Mouse (Mus musculus): ENCODE data around the gene Trf. TPM values are rescaled to one million over a fixed set of nuclear protein-coding genes. Genes with fewer than 3 reads are reported as not detected.

Trf gene
- polyA plus RNA-seq, 1 experiment from 2014 or later, result 23.5 TPM

DNA sequence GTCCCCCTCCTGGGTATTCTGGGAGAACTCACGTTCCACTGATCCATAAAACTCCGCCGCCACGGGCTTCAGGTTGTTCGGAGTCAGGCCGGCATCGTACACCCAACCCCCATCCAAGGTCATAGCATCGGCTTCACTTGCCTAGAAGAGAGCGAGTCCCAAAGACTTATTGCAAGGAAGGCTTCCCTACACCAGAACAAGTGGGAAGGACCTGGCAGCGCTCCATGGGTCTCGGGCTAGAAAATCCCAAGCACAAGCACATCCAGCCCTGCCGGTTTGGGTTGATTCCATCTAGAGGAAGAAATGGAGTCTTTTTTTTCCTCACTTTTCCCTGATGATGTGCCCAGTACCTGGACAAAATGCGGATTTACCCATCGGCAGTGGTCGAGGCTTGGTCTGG lies 3.4 kb downstream of the Trf start:
- ATAC-seq (replicated peaks; ENCODE audit: low FRiP score, low read depth), result no peak
- H3K9ac ChIP-seq (ENCODE audit: low read depth, low read length), result no peak overlapping the region

DNA sequence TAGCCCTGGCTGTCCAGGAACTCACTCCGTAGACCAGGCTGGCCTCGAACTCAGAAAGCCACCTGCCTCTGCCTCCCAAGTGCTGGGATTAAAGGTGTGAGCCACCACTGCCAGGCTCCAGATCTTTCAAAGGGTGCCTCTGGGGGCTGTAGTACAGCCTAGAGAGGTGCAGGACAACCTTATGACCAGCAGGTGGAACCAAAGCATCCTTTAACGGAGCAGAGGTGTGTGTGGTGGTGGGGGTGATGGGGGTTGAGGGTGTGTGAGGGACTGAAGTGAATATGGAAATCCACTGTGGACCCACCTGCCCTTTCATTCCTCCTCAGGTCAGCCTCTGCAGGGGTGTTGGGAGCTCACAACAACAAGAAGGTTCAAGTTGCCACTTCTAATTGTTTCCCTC lies 4.8 kb downstream of the Trf start:
- H3K9ac ChIP-seq (ENCODE audit: low read depth, low read length), result no peak overlapping the region
- DNase-seq (ENCODE audit: low spot score) (peak; percentile 25), ATAC-seq (replicated peaks; ENCODE audit: low FRiP score, low read depth) (0 out of 2 replicates have a peak, but pooled peaks have one; percentile 31)
- peak; percentile 70 for TF ChIP-seq CTCF (IDR thresholded peaks at IDR 0.05; ENCODE audit: low read depth)
- H3K27me3 ChIP-seq (ENCODE audit: insufficient read depth, low read length), result no peaks in the 10 kb centered on the region
- no peak overlapping the region for H3K27ac ChIP-seq
- H3K36me3 ChIP-seq (ENCODE audit: insufficient read depth, low read length), result no peaks in the 10 kb centered on the region
- no peaks in the 10 kb centered on the region for H3K9me3 ChIP-seq (replicated peaks; ENCODE audit: low read length)
- no peaks in the 10 kb centered on the region for H3K4me1 ChIP-seq (replicated peaks; ENCODE audit: insufficient read depth, low read length)
- no peak overlapping the region for H3K4me2 ChIP-seq (ENCODE audit: low read length)
- whole genome bisulfite sequencing, result 72% methylated on average over 3 of the region's 3 CpGs
- no peak overlapping the region for H3K4me3 ChIP-seq (replicated peaks; ENCODE audit: low read depth, low read length)

More for the DNA sequence above, 3.4 kb downstream of the Trf start:
- Histone ChIP-seq H3K27ac (no peak overlapping the region), H3K4me3 (replicated peaks; ENCODE audit: low read depth, low read length) (no peak overlapping the region), H3K9me3 (replicated peaks; ENCODE audit: low read length) (no peaks in the 10 kb centered on the region), H3K36me3 (ENCODE audit: insufficient read depth, low read length) (no peaks in the 10 kb centered on the region), H3K4me1 (replicated peaks; ENCODE audit: insufficient read depth, low read length) (no peaks in the 10 kb centered on the region), H3K27me3 (ENCODE audit: insufficient read depth, low read length) (no peaks in the 10 kb centered on the region), H3K4me2 (ENCODE audit: low read length) (no peak overlapping the region)
- no peak for DNase-seq (ENCODE audit: low spot score)
- WGBS, result 80% methylated on average over 15 of the region's 15 CpGs
- TF ChIP-seq CTCF (IDR thresholded peaks at IDR 0.05; ENCODE audit: low read depth), result no peak

GRCm38 (mm10) chr9:103224721-103225120 lies 5.5 kb downstream of the Trf start:
- Histone ChIP-seq H3K4me3 (replicated peaks; ENCODE audit: low read depth, low read length) (no peak overlapping the region), H3K4me2 (ENCODE audit: low read length) (no peak overlapping the region), H3K4me1 (replicated peaks; ENCODE audit: insufficient read depth, low read length) (no peaks in the 10 kb centered on the region), H3K9me3 (replicated peaks; ENCODE audit: low read length) (no peaks in the 10 kb centered on the region), H3K27ac (no peak overlapping the region), H3K9ac (ENCODE audit: low read depth, low read length) (no peak overlapping the region), H3K36me3 (ENCODE audit: insufficient read depth, low read length) (no peaks in the 10 kb centered on the region), H3K27me3 (ENCODE audit: insufficient read depth, low read length) (no peaks in the 10 kb centered on the region)
- no peak for ATAC-seq (replicated peaks; ENCODE audit: low FRiP score, low read depth)
- no peak for TF ChIP-seq CTCF (IDR thresholded peaks at IDR 0.05; ENCODE audit: low read depth)
- WGBS, result 96% methylated on average over 7 of the region's 7 CpGs
- DNase-seq (ENCODE audit: low spot score), result no peak

DNA sequence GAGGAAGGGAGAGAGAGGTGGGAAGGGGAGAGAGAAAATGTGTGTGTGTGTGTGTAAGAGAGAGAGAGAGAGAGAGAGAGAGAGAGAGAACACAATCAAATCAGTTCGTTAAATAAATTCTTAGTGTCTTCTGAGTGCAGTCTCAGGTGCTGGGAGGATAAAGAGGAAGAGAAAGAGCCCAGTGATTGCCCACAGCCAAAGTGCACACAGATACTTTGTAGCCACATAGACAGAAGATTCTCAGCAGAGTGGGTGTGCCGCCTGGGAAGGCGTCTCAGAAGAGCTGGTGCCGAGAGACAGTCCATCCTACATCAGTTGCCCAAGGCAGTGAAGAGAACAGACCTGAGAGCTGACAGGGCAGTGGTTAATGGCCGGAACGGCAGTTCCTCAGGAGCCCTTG lies 16.0 kb downstream of the Trf start:
- 55% methylated on average over 6 of the region's 6 CpGs for WGBS
- H3K4me1 ChIP-seq (replicated peaks; ENCODE audit: insufficient read depth, low read length), result no peaks in the 10 kb centered on the region
- DNase-seq (ENCODE audit: low spot score) (no peak), ATAC-seq (replicated peaks; ENCODE audit: low FRiP score, low read depth) (no peak)
- no peak overlapping the region for H3K9ac ChIP-seq (ENCODE audit: low read depth, low read length)
- H3K27me3 ChIP-seq (ENCODE audit: insufficient read depth, low read length), result no peaks in the 10 kb centered on the region
- H3K4me3 ChIP-seq (replicated peaks; ENCODE audit: low read depth, low read length), result no peak overlapping the region
- no peaks in the 10 kb centered on the region for H3K9me3 ChIP-seq (replicated peaks; ENCODE audit: low read length)
- no peak for TF ChIP-seq CTCF (IDR thresholded peaks at IDR 0.05; ENCODE audit: low read depth)
- H3K27ac ChIP-seq, result no peak overlapping the region
- no peaks in the 10 kb centered on the region for H3K36me3 ChIP-seq (ENCODE audit: insufficient read depth, low read length)
- no peak overlapping the region for H3K4me2 ChIP-seq (ENCODE audit: low read length)

GRCm38 (mm10) chr9:103213631-103214030 lies 16.6 kb downstream of the Trf start:
- no peaks in the 10 kb centered on the region for H3K9me3 ChIP-seq (replicated peaks; ENCODE audit: low read length)
- H3K27me3 ChIP-seq (ENCODE audit: insufficient read depth, low read length), result no peaks in the 10 kb centered on the region
- H3K4me2 ChIP-seq (ENCODE audit: low read length), result no peak overlapping the region
- no peak for TF ChIP-seq CTCF (IDR thresholded peaks at IDR 0.05; ENCODE audit: low read depth)
- H3K4me3 ChIP-seq (replicated peaks; ENCODE audit: low read depth, low read length), result no peak overlapping the region
- no peaks in the 10 kb centered on the region for H3K36me3 ChIP-seq (ENCODE audit: insufficient read depth, low read length)
- 67% methylated on average over 2 of the region's 2 CpGs for WGBS
- no peak overlapping the region for H3K9ac ChIP-seq (ENCODE audit: low read depth, low read length)
- no peak for ATAC-seq (replicated peaks; ENCODE audit: low FRiP score, low read depth)
- no peaks in the 10 kb centered on the region for H3K4me1 ChIP-seq (replicated peaks; ENCODE audit: insufficient read depth, low read length)
- DNase-seq (ENCODE audit: low spot score), result no peak
- H3K27ac ChIP-seq, result no peak overlapping the region

GRCm38 (mm10) chr9:103212654-103213420 lies 17.4 kb downstream of the Trf start:
- Histone ChIP-seq H3K4me3 (replicated peaks; ENCODE audit: low read depth, low read length) (peak overlapping the region; percentile 23; the same call in 1 of the 2 replicates), H3K27ac (no peak overlapping the region), H3K36me3 (ENCODE audit: insufficient read depth, low read length) (no peaks in the 10 kb centered on the region), H3K9ac (ENCODE audit: low read depth, low read length) (no peak overlapping the region), H3K9me3 (replicated peaks; ENCODE audit: low read length) (no peaks in the 10 kb centered on the region), H3K4me1 (replicated peaks; ENCODE audit: insufficient read depth, low read length) (no peaks in the 10 kb centered on the region), H3K4me2 (ENCODE audit: low read length) (peak overlapping the region; percentile 51), H3K27me3 (ENCODE audit: insufficient read depth, low read length) (no peaks in the 10 kb centered on the region)
- 55% methylated on average over 28 of the region's 28 CpGs for WGBS
- DNase-seq (ENCODE audit: low spot score), result peak; percentile 46
- no peak for TF ChIP-seq CTCF (IDR thresholded peaks at IDR 0.05; ENCODE audit: low read depth)
- ATAC-seq (replicated peaks; ENCODE audit: low FRiP score, low read depth), result no peak
